Mouse (Mus musculus) B cell, adult 2 months (primary cell): Measurements from ENCODE around the gene Trap1a.
"Not testable (repeated sequence)": the region's sequence is repeated elsewhere in the genome, so short reads cannot be mapped to it uniquely, and the experiment has no call there.

Experiments
- DNase-seq, 2 experiments: peaks; one replicate each; pipeline ENCODE4 v3.0.0; 2022

The Trap1a gene

GRCm38 (mm10) chrX:139333263-139333994 is at the start of gene Trap1a:
TSS of gene Trap1a (plus strand) at chrX:139333683.
- no peak for DNase-seq

- DNase-seq, result no peak
Measured at GRCm38 (mm10) chrX:139293114-139293513, 40.4 kb upstream of the Trap1a start.

GRCm38 (mm10) chrX:139295325-139295724 is 38.2 kb upstream of the Trap1a start:
- no peak for DNase-seq

DNA sequence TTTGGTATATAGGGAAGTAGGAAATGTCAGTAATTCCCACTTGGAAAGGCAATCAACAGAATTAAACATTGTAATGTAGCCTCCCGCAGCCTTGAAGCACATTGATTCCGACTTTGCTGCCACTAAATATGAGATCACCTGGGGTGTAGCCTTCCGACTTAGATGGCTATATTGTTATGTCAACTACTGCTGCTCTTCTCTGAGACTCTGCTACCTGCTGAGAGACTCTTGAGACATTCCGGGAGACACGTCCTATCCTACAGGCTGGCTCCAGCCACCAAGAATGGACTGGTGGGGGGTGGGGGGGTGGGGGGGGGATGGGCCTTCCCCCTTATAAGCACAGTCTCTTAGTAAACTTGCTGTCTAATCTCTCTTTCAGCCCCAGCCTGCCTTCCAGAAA is 16.1 kb upstream of the Trap1a start:
- DNase-seq, result not testable (repeated sequence)

- no peak for DNase-seq
Measured at GRCm38 (mm10) chrX:139332583-139332982, 900 bp upstream of the Trap1a start.

- no peak for DNase-seq
Measured at GRCm38 (mm10) chrX:139334504-139335418, 1.3 kb downstream of the Trap1a start.

GRCm38 (mm10) chrX:139335419-139336074 is 2.1 kb downstream of the Trap1a start:
- DNase-seq, result no peak

DNA sequence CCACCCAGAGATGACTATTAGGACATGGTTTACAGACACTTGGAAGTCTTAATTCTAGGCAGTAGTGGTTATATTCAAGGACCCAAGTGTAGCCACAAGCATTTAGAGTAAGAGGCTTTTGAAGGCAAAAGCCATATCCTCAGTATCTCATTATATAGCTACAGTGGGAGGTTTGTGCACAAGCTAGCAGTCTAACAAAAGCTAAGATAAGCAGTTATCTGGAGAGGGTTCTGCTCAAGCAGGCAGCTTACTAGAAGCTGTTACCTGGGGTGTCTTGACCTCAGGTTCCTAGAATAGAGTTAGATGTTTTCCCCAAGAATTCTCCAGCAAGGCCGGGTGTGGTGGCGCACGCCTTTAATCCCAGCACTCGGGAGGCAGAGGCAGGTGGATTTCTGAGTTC is 6.1 kb downstream of the Trap1a start:
- no peak for DNase-seq

DNA sequence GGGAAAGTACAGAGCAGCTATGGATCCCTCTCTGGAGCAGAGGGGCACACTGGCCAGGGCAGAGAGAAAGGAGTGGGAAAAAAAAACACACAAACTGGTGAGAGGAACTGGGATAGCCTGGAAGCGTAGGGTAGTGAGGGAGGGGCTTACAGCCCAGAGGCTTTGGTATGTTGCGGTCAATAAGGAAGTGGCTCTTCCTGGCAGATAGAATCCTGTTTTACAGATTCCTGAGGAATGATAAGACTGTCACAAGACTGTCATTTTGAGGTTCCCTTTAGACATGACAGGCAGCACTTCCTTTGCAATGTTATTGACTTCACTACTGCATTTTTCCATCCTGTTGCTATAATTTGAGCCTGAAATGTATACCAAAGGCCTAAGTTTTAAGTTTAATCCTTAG is 7.7 kb downstream of the Trap1a start:
- no peak for DNase-seq

DNA sequence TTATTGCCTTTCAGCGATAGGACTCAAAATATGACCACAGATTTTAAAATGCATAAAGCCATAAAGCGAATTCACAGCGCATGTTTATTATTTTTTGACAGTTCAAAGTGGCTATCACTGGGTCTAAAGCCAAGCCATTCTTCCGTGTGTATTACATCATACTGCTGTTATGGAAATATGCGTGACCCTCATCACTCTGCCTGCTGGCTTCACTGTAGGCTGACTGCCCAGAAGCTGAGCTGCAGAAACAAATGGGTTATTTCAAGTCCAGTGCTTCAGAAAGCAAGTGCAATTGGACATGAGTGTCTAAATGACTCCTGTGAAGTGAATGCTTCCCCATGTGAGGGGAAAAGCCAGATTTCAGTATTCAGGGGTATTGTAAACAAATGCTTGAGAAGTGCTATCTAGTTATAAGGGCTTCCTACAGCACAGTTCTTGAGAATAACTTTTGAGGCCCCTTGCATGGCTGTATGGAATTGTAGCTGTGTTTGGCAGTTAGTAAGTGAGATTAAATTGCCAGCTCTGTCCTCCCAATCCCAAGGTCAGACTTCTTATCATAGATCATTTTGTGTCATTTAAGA is 18.8 kb downstream of the Trap1a start:
- no peak for DNase-seq

- DNase-seq, result no peak
Measured at GRCm38 (mm10) chrX:139357639-139358260, 24.3 kb downstream of the Trap1a start.

DNA sequence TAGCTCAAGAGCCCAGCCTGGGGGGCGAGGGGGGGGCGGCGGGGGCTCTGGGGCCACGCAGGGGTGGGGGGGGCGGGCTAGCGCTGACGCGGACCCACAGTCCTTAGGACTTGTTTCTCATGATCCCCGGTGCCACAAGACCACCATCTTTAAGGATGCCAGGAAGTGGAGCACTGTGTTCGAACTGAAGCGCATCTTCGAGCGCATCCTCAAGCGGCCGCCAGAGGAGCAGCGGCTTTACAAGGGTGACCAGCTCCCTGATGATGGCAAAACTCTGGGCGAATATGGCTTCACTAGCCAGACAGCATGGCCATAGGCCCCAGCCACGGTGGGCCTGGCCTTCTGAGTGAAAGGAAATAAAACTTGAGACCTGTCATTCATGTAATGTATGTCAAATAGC is 24.9 kb downstream of the Trap1a start:
- DNase-seq, result no peak

DNA sequence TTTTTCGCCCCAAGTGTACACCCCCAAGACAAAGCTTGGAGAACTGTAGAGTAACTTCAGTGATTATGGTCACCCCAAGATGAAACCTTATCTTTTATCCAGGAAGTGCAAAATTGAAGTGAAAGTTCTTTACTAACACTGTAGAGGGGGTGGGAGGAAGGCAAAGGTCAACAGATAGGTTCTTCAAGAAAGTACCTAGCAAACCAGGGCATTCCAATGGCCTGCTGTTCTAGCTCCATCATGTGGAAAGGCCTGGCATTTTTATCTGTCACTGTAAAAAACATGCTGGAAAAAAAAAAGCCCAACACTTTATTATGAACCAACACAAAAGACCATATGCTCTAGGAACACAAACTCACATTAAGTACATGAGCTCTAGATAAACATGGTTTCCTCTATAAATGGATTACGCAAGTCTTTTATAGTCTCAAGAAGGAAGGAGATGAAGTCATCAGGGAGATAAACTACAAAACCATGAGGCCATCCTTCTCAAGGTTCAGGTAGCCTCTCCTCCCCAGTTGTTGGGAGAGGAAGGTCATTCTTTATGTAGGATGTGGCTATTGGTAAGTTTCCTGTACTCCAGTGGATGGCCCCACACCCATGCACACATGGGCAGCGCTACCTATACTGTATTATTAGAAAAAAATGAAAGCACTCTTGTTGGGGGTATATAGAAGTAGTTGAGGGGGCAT is 33.5 kb downstream of the Trap1a start:
- no peak for DNase-seq

- no peak for DNase-seq
Measured at GRCm38 (mm10) chrX:139367529-139367908, 34.0 kb downstream of the Trap1a start.

DNA sequence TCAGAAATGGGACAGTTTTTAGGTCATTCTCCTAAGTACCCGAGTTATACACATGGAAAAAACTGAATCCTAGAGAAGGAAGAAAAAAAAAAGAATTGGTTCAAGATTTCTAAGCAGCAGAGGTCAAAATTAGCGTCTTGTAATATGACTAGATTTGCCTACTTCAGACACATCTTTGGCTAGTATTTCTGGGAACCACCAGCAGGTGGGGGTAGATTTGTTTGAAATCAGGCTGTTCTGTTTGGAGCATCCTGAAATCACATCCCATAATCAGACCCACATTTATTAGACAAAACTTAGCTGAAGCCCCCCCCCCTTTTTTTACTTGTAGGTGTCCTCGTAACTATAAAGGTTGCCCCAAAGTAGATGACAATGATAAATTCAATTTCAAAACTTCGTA is 35.6 kb downstream of the Trap1a start:
- no peak for DNase-seq

GRCm38 (mm10) chrX:139372665-139373064 is 39.2 kb downstream of the Trap1a start:
- no peak for DNase-seq
